In genomic region chr6:77839076-77839475, GRCm38 (mm10) we compare ENCODE assay signal across 27 mouse cellular contexts.
DNase-seq lines count a peak whose midpoint lies in the region; ATAC-seq and TF ChIP-seq lines count a peak whose summit lies in the region.
"Had no signal": no experiment of that assay in that cellular context is flagged by ENCODE, and none has a peak within 500 bp of the region (broad histone marks: within the 10 kb centered on the region; RNA-seq: fewer than 3 reads in every experiment).

No protein-coding gene starts in this region.

- no peaks in the 10 kb centered on the region for H3K36me3 ChIP-seq in forebrain, embryonic 14.5 days (ENCODE audit: control insufficient read depth, insufficient read depth, low read length)
- H3K36me3 ChIP-seq in forebrain, embryonic 10.5 days (replicated peaks) = no peaks in the 10 kb centered on the region
- no peaks in the 10 kb centered on the region for H3K36me3 ChIP-seq in kidney, postnatal 0 days (ENCODE audit: insufficient read depth, low read length)
- H3K36me3 ChIP-seq in lung, embryonic 14.5 days (ENCODE audit: insufficient read depth) = no peaks in the 10 kb centered on the region
- H3K36me3 ChIP-seq: embryonic facial prominence, embryonic 13.5 days; forebrain, embryonic 15.5 days; heart, embryonic 12.5 days; intestine, embryonic 15.5 days; neural tube, embryonic 13.5 days had no signal

- peak; percentile 61; the same call in 1 of the 2 replicates for ATAC-seq in forebrain, embryonic 14.5 days
- no peak for ATAC-seq in kidney, postnatal 0 days (replicated peaks; ENCODE audit: low FRiP score, low read depth)
- ATAC-seq in lung, embryonic 14.5 days (ENCODE audit: insufficient read depth) = no peak
- ATAC-seq: activated CD4-positive, CD25-positive, alpha-beta regulatory T cell, adult 4 months; intestine, embryonic 15.5 days had no signal

- WGBS in forebrain, embryonic 14.5 days = 93% methylated on average over 2 of the region's 2 CpGs
- WGBS in forebrain, embryonic 10.5 days = 90% methylated on average over 2 of the region's 2 CpGs
- 82% methylated on average over 2 of the region's 2 CpGs for WGBS in kidney, postnatal 0 days
- WGBS in lung, embryonic 14.5 days = 78% methylated on average over 2 of the region's 2 CpGs

- no peak overlapping the region for H3K4me2 ChIP-seq in forebrain, embryonic 14.5 days (ENCODE audit: low read length)
- H3K4me2 ChIP-seq in kidney, postnatal 0 days (ENCODE audit: low read length) = no peak overlapping the region
- no peak overlapping the region for H3K4me2 ChIP-seq in lung, embryonic 14.5 days
- H3K4me2 ChIP-seq: embryonic facial prominence, embryonic 13.5 days; forebrain, embryonic 15.5 days; heart, embryonic 12.5 days; intestine, embryonic 15.5 days; neural tube, embryonic 13.5 days had no signal

- no peak for TF ChIP-seq POLR2A in brain, embryonic 14.5 days (IDR thresholded peaks at IDR 0.05; ENCODE audit: borderline replicate concordance, extremely low read depth, insufficient read depth, insufficient read length, poor library complexity, severe bottlenecking)

- H3K9ac ChIP-seq in forebrain, embryonic 14.5 days (ENCODE audit: low read length) = no peak overlapping the region
- H3K9ac ChIP-seq in kidney, postnatal 0 days (ENCODE audit: low read depth, low read length) = no peak overlapping the region
- no peak overlapping the region for H3K9ac ChIP-seq in lung, embryonic 14.5 days
- H3K9ac ChIP-seq: embryonic facial prominence, embryonic 13.5 days; forebrain, embryonic 15.5 days; heart, embryonic 12.5 days; intestine, embryonic 15.5 days; neural tube, embryonic 13.5 days had no signal

- DNase-seq in forebrain, embryonic 14.5 days (ENCODE audit: low spot score) = peak; percentile 33
- no peak for DNase-seq in forebrain, embryonic 10.5 days (ENCODE audit: extremely low spot score, low spot score)
- peak; percentile 4 for DNase-seq in kidney, postnatal 0 days (ENCODE audit: low spot score)
- DNase-seq in kidney, postnatal 4 days = no peak
- DNase-seq in lung, embryonic 14.5 days = no peak
- DNase-seq in lung, postnatal 10 days = no peak
- DNase-seq in brain, embryonic 14.5 days (ENCODE audit: low read depth) = peak; percentile 49
- DNase-seq in T-cell, adult 2 months (ENCODE audit: low spot score) = no peak
- DNase-seq: adrenal gland, adult 8-10 months; B cell, adult 2 months; cerebellum, adult 11 months; gastrocnemius, adult 2 months; gastrocnemius, postnatal 36 days; heart, adult 18-20 months; heart, postnatal 4 days; kidney, postnatal 36 days; liver; lung, adult 18-20 months; lung, postnatal 14 days; retina, postnatal 1 day; right cerebral cortex, postnatal 14 days had no signal

- H3K4me3 ChIP-seq in forebrain, embryonic 14.5 days (ENCODE audit: low read depth, low read length) = no peak overlapping the region
- H3K4me3 ChIP-seq in forebrain, embryonic 10.5 days = no peak overlapping the region
- H3K4me3 ChIP-seq in kidney, postnatal 0 days (replicated peaks; ENCODE audit: low read depth, low read length) = no peak overlapping the region
- no peak overlapping the region for H3K4me3 ChIP-seq in lung, embryonic 14.5 days (ENCODE audit: low read depth, low read length)
- H3K4me3 ChIP-seq: embryonic facial prominence, embryonic 13.5 days; forebrain, embryonic 15.5 days; gastrocnemius, adult 2 months; heart, embryonic 12.5 days; intestine, embryonic 15.5 days; neural tube, embryonic 13.5 days had no signal

- no peak overlapping the region for H3K27ac ChIP-seq in forebrain, embryonic 14.5 days (ENCODE audit: low read depth, low read length)
- H3K27ac ChIP-seq in forebrain, embryonic 10.5 days = no peak overlapping the region
- no peak overlapping the region for H3K27ac ChIP-seq in kidney, postnatal 0 days
- no peak overlapping the region for H3K27ac ChIP-seq in lung, embryonic 14.5 days (ENCODE audit: low read depth)
- H3K27ac ChIP-seq: embryonic facial prominence, embryonic 13.5 days; forebrain, embryonic 15.5 days; gastrocnemius, adult 2 months; intestine, embryonic 15.5 days; neural tube, embryonic 13.5 days had no signal

- H3K9me3 ChIP-seq in forebrain, embryonic 14.5 days (replicated peaks; ENCODE audit: control insufficient read depth, low read length) = no peaks in the 10 kb centered on the region
- no peaks in the 10 kb centered on the region for H3K9me3 ChIP-seq in forebrain, embryonic 10.5 days
- H3K9me3 ChIP-seq in kidney, postnatal 0 days (replicated peaks; ENCODE audit: low read length) = no peaks in the 10 kb centered on the region
- H3K9me3 ChIP-seq in lung, embryonic 14.5 days (ENCODE audit: low read depth, low read length) = no peaks in the 10 kb centered on the region
- H3K9me3 ChIP-seq: embryonic facial prominence, embryonic 13.5 days; forebrain, embryonic 15.5 days; heart, embryonic 12.5 days; intestine, embryonic 15.5 days; neural tube, embryonic 13.5 days had no signal

- H3K4me1 ChIP-seq in forebrain, embryonic 14.5 days (ENCODE audit: control insufficient read depth, insufficient read depth, low read length) = no peaks in the 10 kb centered on the region
- H3K4me1 ChIP-seq in forebrain, embryonic 10.5 days = no peaks in the 10 kb centered on the region
- no peaks in the 10 kb centered on the region for H3K4me1 ChIP-seq in kidney, postnatal 0 days (replicated peaks; ENCODE audit: insufficient read depth, low read length)
- no peaks in the 10 kb centered on the region for H3K4me1 ChIP-seq in lung, embryonic 14.5 days (ENCODE audit: insufficient read depth)
- H3K4me1 ChIP-seq: heart, embryonic 12.5 days; intestine, embryonic 15.5 days had no signal

- peak; percentile 52 for TF ChIP-seq CTCF in kidney, postnatal 0 days (IDR thresholded peaks at IDR 0.05; ENCODE audit: low read depth)
- TF ChIP-seq CTCF in lung, embryonic 14.5 days (IDR thresholded peaks at IDR 0.05; ENCODE audit: low read depth) = peak; percentile 9; the same call in 1 of the 2 replicates
- TF ChIP-seq CTCF in brain, embryonic 14.5 days (IDR thresholded peaks at IDR 0.05; ENCODE audit: borderline replicate concordance, extremely low read depth, insufficient read depth, insufficient read length) = no peak

- no peaks in the 10 kb centered on the region for H3K27me3 ChIP-seq in forebrain, embryonic 14.5 days (replicated peaks; ENCODE audit: control insufficient read depth, insufficient read depth, low read length)
- H3K27me3 ChIP-seq in forebrain, embryonic 10.5 days (ENCODE audit: poor library complexity, severe bottlenecking) = no peaks in the 10 kb centered on the region
- H3K27me3 ChIP-seq in kidney, postnatal 0 days (ENCODE audit: insufficient read depth, low read length) = no peaks in the 10 kb centered on the region
- H3K27me3 ChIP-seq in lung, embryonic 14.5 days (ENCODE audit: insufficient read depth, low read length) = no peaks in the 10 kb centered on the region
- H3K27me3 ChIP-seq: embryonic facial prominence, embryonic 13.5 days; forebrain, embryonic 15.5 days; heart, embryonic 12.5 days; intestine, embryonic 15.5 days; neural tube, embryonic 13.5 days had no signal

Comparison
In these comparisons a context has a peak if more than half of its experiments do, and no peak if none do; other contexts are left out.
1. DNase-seq: peak in forebrain, embryonic 14.5 days (single experiment), kidney, postnatal 0 days (single experiment) and brain, embryonic 14.5 days (single experiment); none in forebrain, embryonic 10.5 days (single experiment), kidney, postnatal 4 days (0 of 2), lung, embryonic 14.5 days (single experiment), lung, postnatal 10 days (single experiment) and T-cell, adult 2 months (single experiment).